Mouse (Mus musculus) 3134 (cell line): ENCODE measurements around the gene Jazf1.

Experiments used
- DNase-seq: peaks from one replicate; pipeline ENCODE4 v3.0.0-alpha.2; 2011; ENCODE audit warnings: low spot score; ENCODE audit not compliant: insufficient read length; ENCODE audit errors: extremely low read depth

Jazf1 gene

GRCm38 (mm10) chr6:52961660-52962490 lies 106.6 kb downstream of the Jazf1 start:
- no peak for DNase-seq

- DNase-seq: no peak
Observed at GRCm38 (mm10) chr6:52957730-52958129, 110.7 kb downstream of the Jazf1 start.

- no peak for DNase-seq
Observed at GRCm38 (mm10) chr6:52956131-52956530, 112.3 kb downstream of the Jazf1 start.

DNA sequence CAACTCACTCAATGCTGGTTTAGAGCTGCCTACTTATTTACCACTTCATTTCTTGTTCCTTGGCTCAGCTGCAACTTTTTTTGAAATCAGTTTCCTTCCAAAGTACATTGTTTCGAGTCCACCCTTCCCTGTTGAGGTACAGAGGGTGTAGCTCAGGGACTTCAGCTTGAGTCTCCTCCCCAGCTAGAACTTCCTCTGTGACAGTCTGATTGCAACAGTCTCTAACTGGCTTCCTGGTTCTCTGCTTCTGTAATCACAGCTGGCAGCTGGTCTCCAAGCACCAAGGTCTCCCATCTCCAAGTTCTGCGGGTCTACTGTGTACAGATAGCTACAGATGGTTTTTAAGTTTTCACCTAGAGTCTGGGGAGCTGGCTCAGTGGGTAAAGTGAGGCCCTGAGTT lies 113.1 kb downstream of the Jazf1 start:
- no peak for DNase-seq

- DNase-seq: no peak
Observed at GRCm38 (mm10) chr6:52954861-52955260, 113.6 kb downstream of the Jazf1 start.

DNA sequence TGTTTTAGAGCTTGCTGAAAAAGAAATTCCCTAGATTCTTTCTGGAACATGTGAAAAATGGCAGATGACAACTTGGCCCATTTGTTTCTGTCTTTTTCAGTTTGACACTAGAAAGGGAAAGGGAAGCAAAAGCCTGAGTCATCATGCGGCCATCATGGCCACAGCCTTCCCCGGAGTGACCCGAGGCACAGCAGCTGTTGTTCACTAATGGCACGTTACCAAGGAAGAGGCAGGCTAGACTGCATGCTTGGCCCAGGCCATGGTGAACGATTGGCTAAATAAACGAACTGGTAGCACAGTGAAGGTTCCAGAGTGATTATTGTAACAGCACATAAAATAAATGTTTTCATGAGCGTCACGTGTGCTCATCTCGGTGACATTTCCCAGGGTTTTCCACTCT lies 114.0 kb downstream of the Jazf1 start:
- DNase-seq: peak; percentile 2

GRCm38 (mm10) chr6:52952526-52952900 lies 115.9 kb downstream of the Jazf1 start:
- no peak for DNase-seq

GRCm38 (mm10) chr6:52951871-52952525 lies 116.4 kb downstream of the Jazf1 start:
- no peak for DNase-seq

- no peak for DNase-seq
Observed at GRCm38 (mm10) chr6:52950371-52950770, 118.1 kb downstream of the Jazf1 start.

DNA sequence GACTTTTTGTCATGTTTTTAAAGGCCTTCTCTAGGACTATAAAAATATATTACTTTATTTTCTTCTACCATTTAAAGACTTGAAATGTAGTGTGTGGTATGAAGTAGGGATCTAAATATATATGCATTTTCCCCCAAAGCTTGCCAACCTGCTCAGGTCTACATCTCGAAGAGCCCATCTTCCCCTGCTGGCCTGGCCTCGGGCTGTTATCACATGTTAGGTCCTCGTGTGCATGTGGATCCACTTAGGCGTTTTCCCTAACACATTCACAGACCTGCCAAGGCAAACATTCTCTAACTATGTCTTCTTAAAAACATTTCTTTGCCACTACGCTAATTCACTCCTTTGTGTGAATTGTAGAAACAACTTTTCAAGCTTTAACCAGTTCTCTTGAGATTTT lies 125.9 kb downstream of the Jazf1 start:
- no peak for DNase-seq

GRCm38 (mm10) chr6:52942101-52942500 lies 126.3 kb downstream of the Jazf1 start:
- no peak for DNase-seq

GRCm38 (mm10) chr6:52937916-52938315 lies 130.5 kb downstream of the Jazf1 start:
- no peak for DNase-seq

DNA sequence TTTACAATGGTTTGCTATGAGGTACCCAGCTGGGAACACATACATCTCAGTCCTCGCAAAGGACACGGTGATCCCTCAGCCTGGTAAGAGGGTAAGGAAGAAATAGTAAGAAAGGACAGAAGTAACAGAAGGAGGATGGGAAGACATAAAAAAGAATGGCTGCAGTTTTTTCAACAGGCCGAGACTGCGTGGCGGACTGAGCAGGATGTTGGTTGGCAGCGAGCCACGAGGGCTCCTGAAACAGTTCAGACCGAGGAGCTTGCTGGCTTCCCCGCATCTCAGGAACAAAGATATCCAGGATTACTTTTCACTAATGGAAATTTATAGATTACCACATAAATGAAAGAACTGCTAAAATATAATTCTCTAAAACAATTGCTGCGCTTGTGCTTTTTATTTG lies 131.4 kb downstream of the Jazf1 start:
- DNase-seq: no peak

GRCm38 (mm10) chr6:52934021-52934420 lies 134.4 kb downstream of the Jazf1 start:
- DNase-seq: no peak

DNA sequence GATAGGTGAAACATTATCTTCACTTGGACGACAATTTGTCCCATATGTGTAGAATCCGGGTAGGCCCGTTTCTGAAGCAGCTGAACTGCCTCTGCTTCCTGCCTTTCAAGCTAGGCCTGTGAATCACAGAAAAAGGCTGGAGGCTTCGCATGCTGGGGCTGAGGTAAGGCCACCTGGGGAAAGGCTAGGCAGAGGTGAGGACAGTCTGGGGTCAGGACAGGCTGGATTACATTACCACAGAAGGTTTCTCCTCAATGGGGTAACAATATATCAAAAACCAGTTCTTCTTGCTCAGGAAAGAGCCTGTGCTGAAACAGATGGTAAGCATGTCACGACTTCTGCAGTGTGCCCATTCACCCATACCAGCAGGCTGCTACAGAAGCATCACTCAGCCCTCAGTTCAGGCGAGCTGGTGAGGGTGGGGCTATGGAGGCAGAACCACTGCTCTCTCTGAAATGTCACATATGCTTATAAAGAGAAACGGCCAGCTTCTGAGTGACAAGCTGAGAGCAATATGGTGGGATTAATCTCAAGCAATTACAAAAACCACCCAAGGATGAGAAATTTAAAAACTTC lies 135.7 kb downstream of the Jazf1 start:
- no peak for DNase-seq

GRCm38 (mm10) chr6:52929358-52929757 lies 139.1 kb downstream of the Jazf1 start:
- DNase-seq: no peak

DNA sequence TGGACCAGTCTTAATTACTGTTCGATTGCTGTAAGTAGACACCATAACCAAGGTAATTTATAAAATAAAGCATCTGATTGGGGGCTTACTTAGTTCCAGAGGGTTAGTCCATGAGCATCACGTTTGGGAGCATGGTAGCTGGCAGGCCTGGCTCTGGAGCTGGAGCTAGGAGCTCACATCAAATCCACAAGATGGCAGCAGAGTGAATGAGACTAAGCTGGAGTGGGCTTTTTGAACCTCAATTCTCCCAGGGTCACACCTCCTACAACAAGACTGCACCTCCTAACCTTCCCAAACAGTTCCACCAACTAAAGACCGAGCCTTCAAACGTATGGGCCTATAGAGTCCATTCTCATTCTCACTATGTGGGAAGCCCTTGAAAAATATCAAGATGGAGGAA lies 141.5 kb downstream of the Jazf1 start:
- DNase-seq: no peak

- no peak for DNase-seq
Observed at GRCm38 (mm10) chr6:52925458-52926042, 142.9 kb downstream of the Jazf1 start.

- no peak for DNase-seq
Observed at GRCm38 (mm10) chr6:52921248-52921647, 147.2 kb downstream of the Jazf1 start.

- no peak for DNase-seq
Observed at GRCm38 (mm10) chr6:52920719-52921118, 147.7 kb downstream of the Jazf1 start.

DNA sequence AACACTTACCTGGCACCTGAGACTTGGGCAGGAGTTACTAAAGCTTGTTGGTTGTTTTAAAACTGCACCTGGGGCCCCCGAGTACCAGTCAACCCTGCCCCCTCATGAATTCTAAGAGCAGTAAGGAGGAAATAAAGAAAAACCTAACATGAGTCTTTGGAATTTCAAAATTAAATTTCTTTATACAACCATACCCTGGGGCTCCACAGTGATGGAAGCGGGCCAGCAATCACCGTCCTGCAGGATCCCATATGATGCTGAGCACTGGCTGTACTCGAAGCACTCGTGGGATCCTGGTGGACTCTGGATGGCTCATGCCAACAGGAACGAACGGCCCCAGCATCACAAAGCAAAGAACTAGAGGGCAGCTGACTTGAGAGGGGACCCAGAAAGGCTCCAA lies 149.0 kb downstream of the Jazf1 start:
- DNase-seq: no peak

DNA sequence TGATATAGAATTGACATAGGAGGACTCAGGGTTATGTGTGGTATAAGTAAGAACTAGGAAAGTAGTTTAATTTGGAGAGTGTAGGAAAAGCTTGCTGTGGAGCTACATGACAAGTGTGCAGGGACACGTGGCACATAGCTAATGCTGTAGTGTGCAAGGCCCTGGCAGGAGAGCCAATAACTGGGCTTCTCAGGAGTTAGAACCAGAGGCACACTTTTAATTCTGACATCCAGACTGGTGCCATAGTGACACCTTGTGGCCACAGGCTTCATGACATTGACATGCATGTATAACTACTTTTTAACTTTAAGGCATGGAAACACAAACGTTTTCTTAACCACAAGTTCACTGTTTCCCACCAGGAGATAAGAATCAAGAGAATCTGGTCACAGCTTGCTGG lies 149.5 kb downstream of the Jazf1 start:
- no peak for DNase-seq
